Comparison of ENCODE assay signal across 14 mouse cellular contexts in the genomic region with DNA sequence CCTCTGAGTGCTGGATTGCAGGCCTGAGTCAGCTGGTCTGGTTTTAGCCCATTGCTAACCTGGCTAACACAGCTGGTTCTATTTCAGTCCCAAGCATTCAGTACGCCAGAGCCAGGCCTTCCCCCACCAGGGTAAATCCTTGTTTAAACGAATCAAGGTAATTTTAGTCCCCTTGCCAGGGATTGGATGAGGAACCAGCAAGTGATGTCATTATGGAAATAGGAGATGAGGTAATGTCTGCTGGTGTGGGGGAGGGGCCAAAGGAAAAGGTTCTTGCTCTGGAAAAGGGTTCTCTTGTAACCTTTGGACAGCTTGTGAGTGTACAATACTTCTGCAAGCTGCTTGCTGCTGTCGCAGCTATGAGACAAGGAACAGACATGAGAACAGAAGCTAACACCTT. TPM values are rescaled to one million over a fixed set of nuclear protein-coding genes. Genes with fewer than 3 reads are reported as not detected.
DNase-seq lines count a peak whose midpoint lies in the region; ATAC-seq and TF ChIP-seq lines count a peak whose summit lies in the region.
"Had no signal": no experiment of that assay in that cellular context is flagged by ENCODE, and none has a peak within 500 bp of the region (broad histone marks: within the 10 kb centered on the region; RNA-seq: fewer than 3 reads in every experiment).

No protein-coding gene starts in this region.

- H3K36me3 ChIP-seq in intestine, postnatal 0 days (ENCODE audit: control insufficient read depth, insufficient read depth) = no peaks in the 10 kb centered on the region

- H3K4me2 ChIP-seq in intestine, postnatal 0 days (replicated peaks; ENCODE audit: low read depth) = 0 out of 2 replicates have a peak overlapping the region, but pooled peaks have one; percentile 9

- peak; percentile 79 for ATAC-seq in intestine, postnatal 0 days
- no peak for ATAC-seq in activated CD4-positive, CD25-positive, alpha-beta regulatory T cell, adult 4 months
- ATAC-seq: inflammation-experienced regulatory T-cells, adult 6 months had no signal

- no peak overlapping the region for H3K9ac ChIP-seq in intestine, postnatal 0 days (ENCODE audit: low read depth, low read length)

- peak overlapping the region; percentile 57; the same call in 1 of the 2 replicates for H3K27ac ChIP-seq in intestine, postnatal 0 days (ENCODE audit: low read depth, low read length)
- H3K27ac ChIP-seq: macrophage had no signal

- peak; percentile 49 for DNase-seq in heart, postnatal 4 days
- DNase-seq in heart, postnatal 36 days = no peak
- DNase-seq in right cerebral cortex, postnatal 14 days = peak; percentile 34
- no peak for DNase-seq in right cerebral cortex, postnatal 25 days
- no peak for DNase-seq in left cerebral cortex, postnatal 25 days (ENCODE audit: low spot score in 2 of 2)
- no peak for DNase-seq in thymus, postnatal 25 days
- DNase-seq: cerebellum, adult 8-10 months; right cerebral cortex, adult 18-20 months had no signal

- no peaks in the 10 kb centered on the region; the same call in 1 of the 2 replicates for H3K4me1 ChIP-seq in intestine, postnatal 0 days (replicated peaks; ENCODE audit: control insufficient read depth, insufficient read depth, low read length)

- H3K27me3 ChIP-seq in intestine, postnatal 0 days (replicated peaks; ENCODE audit: control insufficient read depth, insufficient read depth, low read length) = no peaks in the 10 kb centered on the region

- TF ChIP-seq CTCF in intestine, postnatal 0 days (IDR thresholded peaks at IDR 0.05; ENCODE audit: low read depth) = no peak

- no peak overlapping the region for H3K4me3 ChIP-seq in intestine, postnatal 0 days (ENCODE audit: low read depth, low read length)

- WGBS in intestine, postnatal 0 days = 19% methylated on average over 3 of the region's 3 CpGs

- no peaks in the 10 kb centered on the region for H3K9me3 ChIP-seq in intestine, postnatal 0 days (ENCODE audit: control insufficient read depth)

- intact Hi-C loops in heart, postnatal 36 days (cut with DNase I) = no loop called here
- intact Hi-C loops in left cerebral cortex, postnatal 25 days (cut with DNase I) = no loop called here

RNA-seq across cellular contexts. Expression of gene Prph, which starts 10.1 kb away (rescaled TPM):
- 1 to 10 TPM in 1 of 2 experiments, under 1 TPM in 1; 0.60 to 1.3 TPM for total RNA-seq in heart, postnatal 4 days (2021)
- under 1 TPM; 0.14 to 0.94 TPM for total RNA-seq in heart, postnatal 36 days (2021)
- 29.8 and 32.7 TPM in 2 replicates for polyA plus RNA-seq in intestine, postnatal 0 days (2015; fragmentation: Nextera tagmentation; extraction: Ambion mirVana)
- 1 to 10 TPM; 1.4 to 1.6 TPM for total RNA-seq in left cerebral cortex, postnatal 25 days (2021)
- not detected for polyA plus RNA-seq in activated CD4-positive, CD25-positive, alpha-beta regulatory T cell, adult 4 months (2017; shearing (Covaris generic))
- polyA plus RNA-seq: inflammation-experienced regulatory T-cells, adult 6 months had no signal

RNA-seq across cellular contexts. Expression of gene Tuba1c, which starts 15.2 kb away (rescaled TPM):
- total RNA-seq in heart, postnatal 4 days (2021) = 100 to 1,000 TPM; 200 to 203 TPM
- total RNA-seq in heart, postnatal 36 days (2021) = 10 to 100 TPM; 29.7 to 33.9 TPM
- 271 and 315 TPM in 2 replicates for polyA plus RNA-seq in intestine, postnatal 0 days (2015; fragmentation: Nextera tagmentation; extraction: Ambion mirVana)
- 10 to 100 TPM; 71.0 to 80.5 TPM for total RNA-seq in left cerebral cortex, postnatal 25 days (2021)
- polyA plus RNA-seq in activated CD4-positive, CD25-positive, alpha-beta regulatory T cell, adult 4 months (2017; shearing (Covaris generic)) = 100 to 1,000 TPM in 1 of 2 experiments, 10 to 100 TPM in 1; 98.3 to 120 TPM

RNA-seq across cellular contexts. Expression of gene Troap, which starts 29.5 kb away (rescaled TPM):
- 10 to 100 TPM; 17.8 to 18.7 TPM for total RNA-seq in heart, postnatal 4 days (2021)
- under 1 TPM; 0.33 to 0.49 TPM for total RNA-seq in heart, postnatal 36 days (2021)
- polyA plus RNA-seq in intestine, postnatal 0 days (2015; fragmentation: Nextera tagmentation; extraction: Ambion mirVana) = 4.8 TPM in 2 replicates
- total RNA-seq in left cerebral cortex, postnatal 25 days (2021) = under 1 TPM; 0.69 TPM
- polyA plus RNA-seq in activated CD4-positive, CD25-positive, alpha-beta regulatory T cell, adult 4 months (2017; shearing (Covaris generic)) = 1 to 10 TPM; 3.6 to 4.4 TPM
- total RNA-seq: gastrocnemius, adult 8-10 months had no signal

RNA-seq across cellular contexts. Expression of gene C1ql4, which starts 42.8 kb away (rescaled TPM):
- total RNA-seq in heart, postnatal 4 days (2021) = under 1 TPM in 1 of 2 experiments, not detected in 1; 0.19 TPM
- total RNA-seq in heart, postnatal 36 days (2021) = not detected
- polyA plus RNA-seq in intestine, postnatal 0 days (2015; fragmentation: Nextera tagmentation; extraction: Ambion mirVana) = 0.10 and 0.17 TPM in 2 replicates
- not detected for total RNA-seq in left cerebral cortex, postnatal 25 days (2021)
- polyA plus RNA-seq in activated CD4-positive, CD25-positive, alpha-beta regulatory T cell, adult 4 months (2017; shearing (Covaris generic)) = not detected
- total RNA-seq: gastrocnemius, adult 8-10 months; left cerebral cortex, postnatal 14 days had no signal
- polyA plus RNA-seq: inflammation-experienced regulatory T-cells, adult 6 months; macrophage had no signal

RNA-seq across cellular contexts. Expression of gene Dnajc22, which starts 48.1 kb away (rescaled TPM):
- total RNA-seq in heart, postnatal 4 days (2021) = 1 to 10 TPM in 1 of 2 experiments, under 1 TPM in 1; 0.79 to 1.2 TPM
- total RNA-seq in heart, postnatal 36 days (2021) = under 1 TPM; 0.22 to 0.36 TPM
- 52.9 and 55.7 TPM in 2 replicates for polyA plus RNA-seq in intestine, postnatal 0 days (2015; fragmentation: Nextera tagmentation; extraction: Ambion mirVana)
- total RNA-seq in left cerebral cortex, postnatal 25 days (2021) = under 1 TPM in 1 of 2 experiments, not detected in 1; 0.30 TPM
- not detected for polyA plus RNA-seq in activated CD4-positive, CD25-positive, alpha-beta regulatory T cell, adult 4 months (2017; shearing (Covaris generic))
- total RNA-seq: left cerebral cortex, postnatal 14 days had no signal
- polyA plus RNA-seq: inflammation-experienced regulatory T-cells, adult 6 months; macrophage had no signal

Comparison
In these comparisons a context has a peak if more than half of its experiments do, and no peak if none do; other contexts are left out.
1. DNase-seq: peak in heart, postnatal 4 days (single experiment) and right cerebral cortex, postnatal 14 days (single experiment); none in heart, postnatal 36 days (0 of 2), right cerebral cortex, postnatal 25 days (single experiment), left cerebral cortex, postnatal 25 days (0 of 2) and thymus, postnatal 25 days (single experiment).
2. RNA of gene Troap, which starts 29.5 kb away (total RNA-seq): 17.8 to 18.7 TPM in heart, postnatal 4 days; 0.69 TPM in left cerebral cortex, postnatal 25 days and 0.33 to 0.49 TPM in heart, postnatal 36 days; every median in the first group is over 10 times any median in the second.